Mouse (Mus musculus) embryonic fibroblast, embryonic 13.5 days (primary cell): ENCODE results near the gene Sec14l4. TPM values are rescaled to one million over a fixed set of nuclear protein-coding genes. Genes with fewer than 3 reads are reported as not detected.

Experiments
- H3K27ac ChIP-seq: 2 replicates; pipeline ENCODE4 v1.5.1; 2012; ENCODE audit warnings: low read length, control low read depth, inconsistent platforms; ENCODE audit not compliant: insufficient read depth
- H3K4me1 ChIP-seq: 2 replicates; pipeline ENCODE4 v1.6.1; 2011; ENCODE audit warnings: low read length; ENCODE audit not compliant: control insufficient read depth, insufficient read depth
- H3K4me3 ChIP-seq: 2 replicates; pipeline ENCODE4 v1.5.1; 2011; ENCODE audit warnings: mild to moderate bottlenecking, control low read depth, low read length; ENCODE audit not compliant: insufficient read depth
- CTCF ChIP-seq: IDR thresholded peaks from 2 replicates; pipeline ENCODE4 v1.5.1; 2011; ENCODE audit warnings: mild to moderate bottlenecking, control low read depth, low read length, moderate library complexity, borderline replicate concordance; ENCODE audit not compliant: insufficient read depth
- POLR2A ChIP-seq: IDR thresholded peaks from 2 replicates; pipeline ENCODE4 v1.6.1; 2011; ENCODE audit warnings: low read depth, mild to moderate bottlenecking, control low read depth, low read length, moderate library complexity
- polyA plus RNA-seq: library from polyadenylated mRNA; stranded (reverse); fragments of >200 nt; gene quantifications from 2 replicates; pipeline ENCODE4 v1.2.4, GENCODE M21; 2011; ENCODE audit warnings: low read depth; ENCODE audit not compliant: missing spikeins, insufficient read length

Gene Sec14l4
- polyA plus RNA-seq = not detected in 2 replicates

GRCm38 (mm10) chr11:4031126-4031941, at the start of gene Sec14l4:
Sec14l4 (plus strand) TSS chr11:4031462.
- H3K27ac ChIP-seq = no peak within 1 kb of the TSS
- H3K4me3 ChIP-seq = no peak within 1 kb of the TSS
- TF ChIP-seq CTCF (no peak), POLR2A (no peak)
- no peaks in the 10 kb centered on the region for H3K4me1 ChIP-seq

- H3K4me3 ChIP-seq = no peak overlapping the region
- peaks cover 14% of the 10 kb centered on the region; the same call in 1 of the 2 replicates for H3K4me1 ChIP-seq
- H3K27ac ChIP-seq = peak overlapping the region; percentile 51
- TF ChIP-seq POLR2A = no peak
- TF ChIP-seq CTCF = no peak
These were observed 49.7 kb upstream of the Sec14l4 start for GRCm38 (mm10) chr11:3981536-3981935.

- H3K4me3 ChIP-seq = no peak overlapping the region
- peaks cover 14% of the 10 kb centered on the region; the same call in 1 of the 2 replicates for H3K4me1 ChIP-seq
- H3K27ac ChIP-seq = 0 out of 2 replicates have a peak overlapping the region, but pooled peaks have one; percentile 51
- no peak for TF ChIP-seq CTCF
- TF ChIP-seq POLR2A = no peak
These were observed 48.7 kb upstream of the Sec14l4 start for GRCm38 (mm10) chr11:3982275-3983209.

DNA sequence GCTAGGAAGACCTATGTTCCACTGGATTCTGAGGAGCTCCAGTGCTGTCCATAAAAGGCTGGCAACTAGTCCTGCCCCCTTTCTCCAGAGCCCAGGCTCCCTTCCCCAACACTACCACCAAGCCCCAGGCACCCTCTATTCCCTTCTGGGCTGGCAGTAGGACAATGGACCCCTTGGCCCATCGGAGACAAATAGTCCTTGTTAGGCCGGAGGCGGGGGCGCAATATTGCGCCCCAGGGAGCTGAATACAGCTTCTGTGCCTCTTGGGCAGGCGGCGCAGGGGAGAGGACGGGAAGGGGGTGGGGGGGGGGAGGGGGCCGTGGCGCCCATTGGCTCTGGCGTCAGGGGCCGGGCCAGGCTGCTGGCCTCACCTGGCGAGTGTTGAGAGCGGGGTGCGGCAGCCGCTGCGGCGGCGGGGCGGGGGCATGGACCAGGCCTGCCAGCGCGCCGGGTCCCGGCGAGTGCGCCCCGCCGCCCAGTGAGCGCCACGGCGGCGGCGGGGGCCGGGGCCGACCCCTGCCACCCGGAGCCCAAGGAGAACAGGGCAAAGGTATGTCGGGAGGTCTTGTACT, 47.9 kb upstream of the Sec14l4 start, which contains the start of gene Gal3st1:
Gene Gal3st1 (plus strand): TSS at position 346 of the 572 bp plus-strand sequence.
- Histone ChIP-seq H3K4me3 (no peak within 1 kb of the TSS), H3K27ac (no peak within 1 kb of the TSS), H3K4me1 (peaks cover 14% of the 10 kb centered on the region; the same call in 1 of the 2 replicates)
- TF ChIP-seq CTCF = no peak
- 0 out of 2 replicates have a peak, but pooled peaks have one; percentile 15 for TF ChIP-seq POLR2A

GRCm38 (mm10) chr11:3983863-3984745, 47.2 kb upstream of the Sec14l4 start:
- Histone ChIP-seq H3K4me1 (peaks cover 14% of the 10 kb centered on the region; the same call in 1 of the 2 replicates), H3K27ac (no peak overlapping the region), H3K4me3 (no peak overlapping the region)
- TF ChIP-seq POLR2A (0 out of 2 replicates have a peak, but pooled peaks have one; percentile 6), CTCF (no peak)

DNA sequence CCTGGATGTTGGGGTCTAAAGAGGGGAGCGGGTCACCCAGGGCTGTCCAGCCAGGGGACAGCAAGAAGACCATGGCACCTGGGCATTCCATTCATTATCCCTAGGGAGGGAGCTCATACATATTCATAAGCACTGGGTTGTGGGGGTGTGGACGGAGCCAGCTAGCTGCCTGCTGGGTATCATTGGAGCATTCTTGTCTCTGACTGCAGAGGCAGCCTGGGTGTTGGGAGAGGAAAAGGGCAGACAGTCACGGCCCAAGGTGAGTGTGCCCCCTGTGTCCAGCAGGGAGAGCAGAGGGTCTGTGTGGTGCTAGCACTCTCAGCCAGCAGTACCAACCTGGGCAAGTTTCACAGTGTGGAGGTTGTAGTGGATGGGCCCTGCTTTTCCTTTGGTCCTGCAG, 41.5 kb upstream of the Sec14l4 start:
- H3K27ac ChIP-seq = no peak overlapping the region
- TF ChIP-seq CTCF (no peak), POLR2A (no peak)
- no peak overlapping the region for H3K4me3 ChIP-seq

GRCm38 (mm10) chr11:3993132-3993531, 38.1 kb upstream of the Sec14l4 start:
- no peak overlapping the region for H3K4me3 ChIP-seq
- peaks cover 4% of the 10 kb centered on the region; the same call in 1 of the 2 replicates for H3K4me1 ChIP-seq
- no peak for TF ChIP-seq CTCF
- no peak for TF ChIP-seq POLR2A
- H3K27ac ChIP-seq = peak overlapping the region; percentile 17; the same call in 1 of the 2 replicates

More for the DNA sequence above, 41.5 kb upstream of the Sec14l4 start:
- H3K4me1 ChIP-seq = peaks cover 6% of the 10 kb centered on the region; the same call in 1 of the 2 replicates

GRCm38 (mm10) chr11:3993914-3994313, 37.3 kb upstream of the Sec14l4 start:
- no peak for TF ChIP-seq CTCF
- no peak for TF ChIP-seq POLR2A
- H3K4me1 ChIP-seq = peaks cover 4% of the 10 kb centered on the region; the same call in 1 of the 2 replicates
- no peak overlapping the region for H3K27ac ChIP-seq
- H3K4me3 ChIP-seq = no peak overlapping the region

GRCm38 (mm10) chr11:3995511-3995910, 35.8 kb upstream of the Sec14l4 start:
- TF ChIP-seq POLR2A (no peak), CTCF (no peak)
- Histone ChIP-seq H3K4me1 (peaks cover 4% of the 10 kb centered on the region; the same call in 1 of the 2 replicates), H3K27ac (no peak overlapping the region), H3K4me3 (no peak overlapping the region)
